Mouse (Mus musculus) thymus, adult 2 months (tissue): Measurements from ENCODE around the gene Prkd1.

Source experiments
- CTCF ChIP-seq: fragments of 200-500 bp; IDR thresholded peaks from 2 replicates; pipeline ENCODE4 v1.5.1; 2012; ENCODE audit warnings: mild to moderate bottlenecking, control low read depth, low read length, moderate library complexity, borderline replicate concordance; ENCODE audit not compliant: control insufficient read depth, poor library complexity, insufficient read depth; ENCODE audit errors: extremely low read depth
- POLR2A ChIP-seq: fragments of 200-500 bp; IDR thresholded peaks from 2 replicates; pipeline ENCODE4 v1.6.1; 2012; ENCODE audit warnings: mild to moderate bottlenecking, low read length, control low read depth, moderate library complexity; ENCODE audit not compliant: control insufficient read depth, poor library complexity, insufficient read depth; ENCODE audit errors: extremely low read depth

DNA sequence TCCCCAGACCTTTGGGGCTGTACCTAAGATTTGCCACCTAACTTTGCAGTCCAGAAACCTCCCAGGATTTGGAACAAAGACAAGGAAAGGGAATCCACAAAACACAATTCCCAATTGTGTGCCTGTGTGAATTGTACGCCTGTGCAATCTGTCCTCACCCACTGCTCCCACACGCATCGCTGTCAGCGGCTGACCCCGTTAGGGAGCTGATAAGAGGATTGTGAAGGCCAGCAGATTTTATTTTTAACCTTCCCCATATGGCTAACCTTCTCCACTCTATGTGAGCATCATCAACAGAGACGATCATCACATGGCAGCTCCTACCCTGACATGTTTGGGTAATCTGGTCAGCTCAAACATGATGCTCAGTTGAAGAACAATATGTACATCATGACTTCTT is 34.6 kb downstream of the Prkd1 start:
- TF ChIP-seq CTCF: no peak
- no peak for TF ChIP-seq POLR2A
